Mouse (Mus musculus): ENCODE measurements at regions not wholly inside any gene's neighbourhood (a gene's known extent, or its start where the extent isn't known, plus 50 kb on each side); places are given as distances from the start of the nearest gene placed in this dataset.

DNA sequence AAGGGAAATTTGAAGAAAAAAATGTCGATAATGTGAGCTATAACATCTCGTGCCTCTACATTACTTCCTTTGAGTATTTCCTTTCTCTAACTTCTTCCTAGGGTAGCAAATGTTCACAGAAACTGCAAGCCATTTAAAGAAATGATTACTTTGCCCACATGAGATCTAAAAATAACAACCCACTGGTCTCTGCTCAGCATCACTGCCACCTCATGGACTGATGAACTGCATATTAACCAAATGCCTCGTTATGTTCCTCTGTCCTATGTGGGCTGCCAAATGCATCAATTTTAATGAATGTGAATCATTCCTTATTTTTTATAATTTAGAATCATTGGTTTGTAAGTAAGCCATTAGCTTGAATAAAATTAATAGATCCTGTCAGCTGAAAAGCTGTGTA is 590.0 kb upstream of the Nr3c2 start:
- no peak for DNase-seq (ENCODE audit: low spot score in 2 of 2)
- intact Hi-C loops (cut with DNase I): no loop called here

GRCm38 (mm10) chr8:76328540-76328939 is 570.7 kb upstream of the Nr3c2 start:
- intact Hi-C loops (cut with DNase I): no loop called here
- DNase-seq (ENCODE audit: low spot score in 2 of 2): no peak

GRCm38 (mm10) chr8:76343072-76343471 is 556.2 kb upstream of the Nr3c2 start:
- intact Hi-C loops (cut with DNase I): no loop called here

GRCm38 (mm10) chr8:76346150-76346549 is 553.1 kb upstream of the Nr3c2 start:
- intact Hi-C loops (cut with DNase I): no loop called here
- no peak for DNase-seq (ENCODE audit: low spot score in 2 of 2)

More at GRCm38 (mm10) chr8:76343072-76343471, 556.2 kb upstream of the Nr3c2 start:
- no peak for DNase-seq (ENCODE audit: low spot score in 2 of 2)

DNA sequence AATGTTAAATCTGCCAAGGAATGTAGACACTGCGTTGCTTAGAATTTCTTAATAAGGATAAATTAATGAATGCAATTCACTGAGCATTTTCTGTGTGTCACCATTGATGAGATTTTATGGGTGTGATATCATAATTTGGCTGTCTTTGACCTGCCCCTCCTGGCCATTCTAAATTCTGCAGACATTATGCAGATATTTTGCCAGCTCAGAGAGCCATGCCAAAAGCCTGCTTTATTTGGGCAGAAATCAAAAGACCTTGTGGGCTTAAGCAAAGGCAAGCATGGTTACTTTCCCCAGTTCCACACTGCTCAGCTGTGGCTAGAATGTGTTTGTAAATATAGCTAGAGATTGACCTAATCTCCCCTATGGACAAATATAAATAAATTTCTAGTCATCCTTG is 552.4 kb upstream of the Nr3c2 start:
- intact Hi-C loops (cut with DNase I): no loop called here
- no peak for DNase-seq (ENCODE audit: low spot score in 2 of 2)

DNA sequence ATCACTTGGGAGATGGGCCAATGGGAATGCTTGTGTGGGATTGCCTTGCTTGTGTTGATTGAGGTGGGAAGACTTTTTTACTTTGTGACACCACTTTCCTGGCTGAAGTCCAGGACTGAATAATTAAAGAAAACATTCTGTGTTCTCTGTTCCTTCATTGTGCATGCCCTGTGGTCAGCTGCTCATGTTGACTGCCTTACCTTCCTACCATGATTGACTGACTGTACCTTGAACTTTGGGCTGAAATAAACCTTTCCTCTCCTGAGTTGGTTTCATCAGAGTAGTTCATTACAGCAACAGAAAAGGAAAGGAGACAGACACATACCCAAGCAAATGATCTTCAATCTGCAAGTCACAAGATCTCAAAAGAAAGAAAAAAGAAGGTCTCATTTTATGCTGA is 524.9 kb upstream of the Nr3c2 start:
- no peak for DNase-seq (ENCODE audit: low spot score in 2 of 2)
- intact Hi-C loops (cut with DNase I): no loop called here

DNA sequence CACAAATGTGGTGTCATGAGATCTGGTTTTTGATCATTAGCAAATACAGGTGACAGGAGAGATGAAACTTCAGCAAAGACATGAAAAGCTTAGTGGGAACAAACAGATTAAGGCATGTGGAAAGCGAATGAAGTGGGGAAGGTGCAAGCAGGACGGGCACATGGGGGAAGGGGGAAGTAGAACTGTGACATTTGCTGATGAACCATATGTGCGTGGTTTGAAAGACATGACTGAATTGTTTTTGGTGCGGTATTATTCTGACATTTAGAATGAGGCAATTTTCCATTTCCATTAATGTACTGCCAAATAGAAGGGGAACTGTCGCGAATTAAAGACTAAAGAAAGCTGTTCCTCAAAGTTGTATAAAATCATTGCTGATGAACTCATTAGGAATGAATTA is 521.5 kb upstream of the Nr3c2 start:
- no peak for DNase-seq (ENCODE audit: low spot score in 2 of 2)
- intact Hi-C loops (cut with DNase I): no loop called here

- no peak for DNase-seq (ENCODE audit: low spot score in 2 of 2)
- intact Hi-C loops (cut with DNase I): no loop called here
These were observed 517.6 kb upstream of the Nr3c2 start for GRCm38 (mm10) chr8:76381643-76382042.

GRCm38 (mm10) chr8:76383583-76384281 is 515.5 kb upstream of the Nr3c2 start:
- no peak for DNase-seq (ENCODE audit: low spot score in 2 of 2)
- intact Hi-C loops (cut with DNase I): no loop called here

DNA sequence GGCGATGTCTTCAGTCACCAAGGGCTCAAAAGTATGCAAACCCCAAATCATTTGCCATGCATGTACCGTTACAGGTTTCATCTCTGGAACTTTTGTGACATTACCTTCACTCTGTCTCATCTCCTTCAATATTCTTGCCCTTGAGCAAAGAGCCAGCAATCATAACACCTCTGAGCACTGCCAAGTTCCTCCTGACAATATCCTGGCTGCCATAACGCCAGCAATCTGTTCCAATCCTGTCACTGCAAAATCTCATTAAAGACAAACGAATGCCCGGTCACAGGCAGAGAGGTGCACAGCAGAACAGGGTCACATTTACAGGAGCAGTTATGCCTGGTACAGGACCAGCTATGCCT is 515.0 kb upstream of the Nr3c2 start:
- peak in 1 of 2 experiments; percentile 3 for DNase-seq (ENCODE audit: low spot score in 2 of 2)
- intact Hi-C loops (cut with DNase I): no loop called here

DNA sequence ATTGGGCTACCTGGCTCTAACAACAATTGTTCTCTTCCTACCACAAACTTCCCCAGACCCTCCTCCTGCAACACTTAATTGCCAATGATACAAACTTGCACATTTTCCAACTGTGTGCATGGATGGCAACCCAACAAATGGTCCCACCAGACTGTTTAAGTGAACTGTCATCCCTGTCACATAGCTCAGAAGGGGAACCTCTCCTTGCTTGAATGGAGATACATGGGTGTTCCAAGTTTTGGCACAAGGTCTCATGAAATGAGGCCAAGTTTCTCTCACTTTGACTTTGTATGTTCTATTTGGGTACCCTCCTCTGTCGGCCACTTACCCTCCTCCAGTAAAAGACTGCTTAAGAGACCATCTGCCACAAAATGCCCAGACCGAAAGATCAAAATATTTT is 507.2 kb upstream of the Nr3c2 start:
- intact Hi-C loops (cut with DNase I): no loop called here
- DNase-seq (ENCODE audit: low spot score in 2 of 2): no peak

- intact Hi-C loops (cut with DNase I): no loop called here
These were observed 476.8 kb upstream of the Nr3c2 start for GRCm38 (mm10) chr8:76422459-76422858.

GRCm38 (mm10) chr8:76422861-76423532 is 476.2 kb upstream of the Nr3c2 start:
- intact Hi-C loops (cut with DNase I): no loop called here
- DNase-seq (ENCODE audit: low spot score in 2 of 2): no peak

More at GRCm38 (mm10) chr8:76422459-76422858, 476.8 kb upstream of the Nr3c2 start:
- DNase-seq (ENCODE audit: low spot score in 2 of 2): no peak

DNA sequence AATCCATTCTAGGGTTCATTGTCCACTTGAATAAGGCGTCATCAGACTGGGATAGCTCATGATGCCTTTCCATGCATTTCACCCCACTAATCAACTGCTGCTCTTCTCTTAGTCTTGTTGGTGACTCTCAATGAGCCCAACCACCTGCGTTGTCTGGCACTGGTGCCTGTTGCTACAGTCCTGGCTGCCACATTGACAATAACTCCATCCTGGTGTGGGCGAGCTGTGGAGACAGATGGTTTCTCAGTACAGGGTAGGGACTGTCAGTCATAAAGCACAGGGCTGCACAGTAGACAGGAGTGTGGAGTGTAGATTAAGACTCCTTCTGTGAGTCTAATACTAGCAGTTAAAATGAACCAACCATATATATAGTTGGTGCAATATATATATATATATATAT is 469.4 kb upstream of the Nr3c2 start:
- intact Hi-C loops (cut with DNase I): no loop called here

DNA sequence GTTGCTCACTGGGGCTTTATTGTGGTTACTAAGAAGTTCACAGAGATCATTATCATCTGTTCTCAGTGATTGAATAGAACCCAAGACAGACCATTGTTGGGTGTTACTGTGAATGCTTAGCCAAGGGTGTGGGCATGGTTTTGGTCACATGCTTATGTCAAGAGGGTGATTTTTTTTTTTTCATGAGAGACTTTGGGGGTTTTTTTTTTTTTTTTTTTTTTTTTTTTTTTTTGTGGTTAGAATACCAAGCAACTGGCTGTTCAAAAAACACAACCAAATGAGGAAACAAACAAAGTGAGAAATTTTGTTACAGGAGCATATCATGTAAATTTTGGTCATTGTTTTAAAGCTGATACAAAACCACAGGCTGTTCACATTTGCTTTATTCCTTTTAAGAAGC is 466.4 kb upstream of the Nr3c2 start:
- no peak for DNase-seq (ENCODE audit: low spot score in 2 of 2)
- intact Hi-C loops (cut with DNase I): no loop called here

More for the DNA sequence above, 469.4 kb upstream of the Nr3c2 start:
- no peak for DNase-seq (ENCODE audit: low spot score in 2 of 2)

GRCm38 (mm10) chr8:76437951-76438350 is 461.3 kb upstream of the Nr3c2 start:
- no peak for DNase-seq (ENCODE audit: low spot score in 2 of 2)
- intact Hi-C loops (cut with DNase I): no loop called here

DNA sequence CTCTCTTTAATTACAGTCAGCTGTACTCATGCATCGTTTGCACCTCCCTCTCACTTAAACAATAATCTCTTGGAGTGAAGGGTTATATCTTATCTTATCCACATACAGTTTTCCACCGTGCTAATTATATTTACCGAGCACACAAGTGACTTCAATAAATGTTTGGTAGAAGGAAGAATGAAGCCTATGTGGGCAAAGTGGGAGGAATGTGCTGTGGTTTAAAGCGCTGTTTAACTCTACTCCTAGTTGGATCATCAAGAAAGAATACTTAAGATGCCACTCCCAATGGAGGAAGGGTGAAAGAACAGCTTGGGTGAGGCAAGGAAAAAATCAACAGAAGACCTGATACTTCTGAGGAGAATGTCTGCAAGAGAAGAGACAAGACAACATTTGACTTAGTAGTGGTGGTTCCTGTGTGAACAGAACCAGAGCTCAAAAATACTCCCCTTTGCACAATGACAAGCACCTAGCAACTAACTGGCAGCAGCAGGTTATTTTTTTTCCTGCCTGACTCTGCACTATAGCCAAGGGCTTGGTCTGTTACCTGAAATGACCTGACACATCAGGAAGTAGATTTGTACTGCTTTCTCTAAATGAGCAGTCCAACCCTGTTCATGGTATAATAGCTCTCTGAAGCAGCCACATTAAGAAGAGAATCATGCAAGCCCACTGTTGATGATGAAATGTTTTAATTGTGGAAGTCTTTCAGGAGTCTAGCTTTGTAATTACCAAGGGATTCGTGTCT is 424.6 kb upstream of the Nr3c2 start:
- DNase-seq (ENCODE audit: low spot score in 2 of 2): no peak
- intact Hi-C loops (cut with DNase I): no loop called here

GRCm38 (mm10) chr8:76478966-76479365 is 420.3 kb upstream of the Nr3c2 start:
- intact Hi-C loops (cut with DNase I): no loop called here
- no peak for DNase-seq (ENCODE audit: low spot score in 2 of 2)

GRCm38 (mm10) chr8:76503621-76504020 is 395.6 kb upstream of the Nr3c2 start:
- no peak for DNase-seq (ENCODE audit: low spot score in 2 of 2)
- intact Hi-C loops (cut with DNase I): no loop called here

DNA sequence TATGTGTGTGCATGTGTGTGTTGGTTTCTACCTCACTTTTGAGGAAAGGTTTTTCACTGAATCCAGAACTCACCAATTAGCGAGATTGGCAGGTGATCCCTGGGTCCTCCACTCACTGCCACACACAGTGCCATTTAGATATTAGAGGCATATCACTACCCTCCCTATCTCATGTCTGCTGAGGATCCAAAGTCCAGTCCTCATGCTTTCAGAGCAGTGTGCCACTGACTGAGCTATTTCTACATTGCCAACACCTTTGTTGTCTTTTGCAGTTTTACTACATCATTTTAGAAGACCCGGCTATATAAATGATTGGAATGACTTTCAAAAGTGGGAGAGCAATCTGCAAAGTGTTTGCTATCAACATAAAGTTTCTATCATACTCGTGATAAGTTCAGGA is 392.0 kb upstream of the Nr3c2 start:
- intact Hi-C loops (cut with DNase I): no loop called here
- DNase-seq (ENCODE audit: low spot score in 2 of 2): no peak

GRCm38 (mm10) chr8:76509201-76509600 is 390.0 kb upstream of the Nr3c2 start:
- no peak for DNase-seq (ENCODE audit: low spot score in 2 of 2)
- intact Hi-C loops (cut with DNase I): no loop called here

Measured in left cerebral cortex, postnatal 36 days (tissue).